Mouse (Mus musculus): ENCODE measurements at regions not wholly inside any gene's neighbourhood (a gene's known extent, or its start where the extent isn't known, plus 50 kb on each side); places are given as distances from the start of the nearest gene placed in this dataset.
A peak's percentile ranks its signal among the peaks of the same experiment; 100 is the strongest.

- Histone ChIP-seq H3K4me2 (ENCODE audit: low read depth, low read length) (no peak overlapping the region), H3K4me1 (ENCODE audit: control insufficient read depth, insufficient read depth, low read length) (no peaks in the 10 kb centered on the region), H3K27me3 (replicated peaks; ENCODE audit: control insufficient read depth, insufficient read depth, low read length) (no peaks in the 10 kb centered on the region), H3K36me3 (ENCODE audit: control insufficient read depth, insufficient read depth, low read length) (no peaks in the 10 kb centered on the region), H3K9ac (ENCODE audit: low read depth, low read length) (no peak overlapping the region), H3K27ac (ENCODE audit: low read length) (no peak overlapping the region), H3K4me3 (ENCODE audit: low read length) (no peak overlapping the region), H3K9me3 (ENCODE audit: control insufficient read depth, low read length) (no peaks in the 10 kb centered on the region)
- no peak for ATAC-seq
- WGBS: 68% methylated on average over 1 of the region's 1 CpGs
Observed at GRCm38 (mm10) chr1:71910125-71910524, 257.1 kb upstream of the Fn1 start.

- no peak overlapping the region for H3K4me2 ChIP-seq (ENCODE audit: low read depth, low read length)
- H3K27ac ChIP-seq (ENCODE audit: low read length): no peak overlapping the region
- 67% methylated on average over 11 of the region's 11 CpGs for WGBS
- no peak for ATAC-seq
- H3K4me1 ChIP-seq (ENCODE audit: control insufficient read depth, insufficient read depth, low read length): no peaks in the 10 kb centered on the region
- no peaks in the 10 kb centered on the region for H3K36me3 ChIP-seq (ENCODE audit: control insufficient read depth, insufficient read depth, low read length)
- no peak overlapping the region for H3K4me3 ChIP-seq (ENCODE audit: low read length)
- H3K9me3 ChIP-seq (ENCODE audit: control insufficient read depth, low read length): no peaks in the 10 kb centered on the region
- H3K27me3 ChIP-seq (replicated peaks; ENCODE audit: control insufficient read depth, insufficient read depth, low read length): no peaks in the 10 kb centered on the region
- H3K9ac ChIP-seq (ENCODE audit: low read depth, low read length): no peak overlapping the region
Observed at GRCm38 (mm10) chr1:71909508-71910124, 256.6 kb upstream of the Fn1 start.

- Histone ChIP-seq H3K27ac (ENCODE audit: low read length) (no peak overlapping the region), H3K9ac (ENCODE audit: low read depth, low read length) (no peak overlapping the region), H3K9me3 (ENCODE audit: control insufficient read depth, low read length) (no peaks in the 10 kb centered on the region), H3K4me3 (ENCODE audit: low read length) (no peak overlapping the region), H3K36me3 (ENCODE audit: control insufficient read depth, insufficient read depth, low read length) (no peaks in the 10 kb centered on the region), H3K27me3 (replicated peaks; ENCODE audit: control insufficient read depth, insufficient read depth, low read length) (no peaks in the 10 kb centered on the region), H3K4me1 (ENCODE audit: control insufficient read depth, insufficient read depth, low read length) (no peaks in the 10 kb centered on the region), H3K4me2 (ENCODE audit: low read depth, low read length) (no peak overlapping the region)
- 74% methylated on average over 4 of the region's 4 CpGs for WGBS
- no peak for ATAC-seq
Observed at GRCm38 (mm10) chr1:71904376-71904948, 251.5 kb upstream of the Fn1 start.

GRCm38 (mm10) chr1:71900106-71901074 lies 247.4 kb upstream of the Fn1 start:
- H3K9ac ChIP-seq (ENCODE audit: low read depth, low read length): no peak overlapping the region
- H3K4me2 ChIP-seq (ENCODE audit: low read depth, low read length): no peak overlapping the region
- no peaks in the 10 kb centered on the region for H3K36me3 ChIP-seq (ENCODE audit: control insufficient read depth, insufficient read depth, low read length)
- no peaks in the 10 kb centered on the region for H3K27me3 ChIP-seq (replicated peaks; ENCODE audit: control insufficient read depth, insufficient read depth, low read length)
- WGBS: 77% methylated on average over 8 of the region's 9 CpGs
- no peak overlapping the region for H3K27ac ChIP-seq (ENCODE audit: low read length)
- no peaks in the 10 kb centered on the region for H3K9me3 ChIP-seq (ENCODE audit: control insufficient read depth, low read length)
- ATAC-seq: peak; percentile 65
- H3K4me1 ChIP-seq (ENCODE audit: control insufficient read depth, insufficient read depth, low read length): peaks cover 5% of the 10 kb centered on the region; the same call in 1 of the 2 replicates
- no peak overlapping the region for H3K4me3 ChIP-seq (ENCODE audit: low read length)

DNA sequence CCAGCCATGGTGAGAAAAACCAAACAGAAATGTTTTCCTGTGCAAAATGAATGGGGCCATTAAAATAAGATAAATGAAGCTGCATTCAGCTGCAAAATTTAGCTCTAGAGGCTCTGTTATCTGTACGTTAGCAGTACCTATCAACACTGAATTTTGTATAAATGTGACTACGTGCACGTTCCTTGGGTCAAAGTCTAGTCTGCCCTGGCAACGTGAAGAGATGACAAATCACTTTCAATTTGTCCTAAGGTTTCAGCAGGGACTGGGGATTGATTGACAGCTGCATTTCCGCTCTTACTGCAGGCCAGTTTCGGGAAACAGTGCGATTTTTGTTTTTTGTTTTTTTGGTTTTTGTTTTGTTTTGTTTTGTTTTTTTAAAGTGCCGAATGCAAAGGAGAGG lies 246.1 kb upstream of the Fn1 start:
- WGBS: 61% methylated on average over 8 of the region's 8 CpGs
- Histone ChIP-seq H3K4me2 (ENCODE audit: low read depth, low read length) (0 out of 2 replicates have a peak overlapping the region, but pooled peaks have one; percentile 21), H3K9me3 (ENCODE audit: control insufficient read depth, low read length) (no peaks in the 10 kb centered on the region), H3K27ac (ENCODE audit: low read length) (no peak overlapping the region), H3K9ac (ENCODE audit: low read depth, low read length) (no peak overlapping the region), H3K4me3 (ENCODE audit: low read length) (no peak overlapping the region), H3K4me1 (ENCODE audit: control insufficient read depth, insufficient read depth, low read length) (peaks cover 5% of the 10 kb centered on the region; the same call in 1 of the 2 replicates), H3K36me3 (ENCODE audit: control insufficient read depth, insufficient read depth, low read length) (no peaks in the 10 kb centered on the region), H3K27me3 (replicated peaks; ENCODE audit: control insufficient read depth, insufficient read depth, low read length) (no peaks in the 10 kb centered on the region)
- peak; percentile 76 for ATAC-seq

- no peak for ATAC-seq
- no peak overlapping the region for H3K9ac ChIP-seq (ENCODE audit: low read depth, low read length)
- WGBS: 85% methylated on average over 6 of the region's 6 CpGs
Observed at GRCm38 (mm10) chr1:71898198-71898597, 245.2 kb upstream of the Fn1 start.

DNA sequence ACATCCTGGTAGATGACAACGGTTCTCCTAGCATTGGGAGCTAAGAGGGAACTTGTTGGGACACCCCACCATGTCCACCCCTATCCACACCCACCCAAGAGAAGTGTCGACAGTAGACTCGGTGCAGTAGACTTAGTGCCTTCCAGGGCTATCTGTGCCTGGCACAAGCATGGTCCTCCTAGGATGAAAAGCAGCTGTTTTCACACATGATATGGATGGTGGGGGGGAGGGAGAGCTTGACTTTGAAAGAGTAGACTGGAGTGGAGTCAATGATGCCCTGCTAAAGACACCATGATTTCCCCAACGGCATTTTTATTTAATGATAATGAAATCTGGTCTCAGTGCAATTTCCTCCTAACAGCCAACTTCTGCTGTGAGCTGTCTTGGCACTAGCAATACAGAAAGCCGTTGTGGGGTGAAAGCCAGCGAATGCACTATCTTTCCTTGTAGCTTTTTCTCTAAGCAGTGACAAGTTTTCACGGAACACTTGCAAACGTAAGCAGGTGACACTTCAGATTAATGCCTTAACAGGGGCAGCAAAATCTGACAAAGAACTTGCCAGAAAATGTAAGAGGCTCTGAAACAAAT lies 244.6 kb upstream of the Fn1 start:
- H3K4me2 ChIP-seq (ENCODE audit: low read depth, low read length): no peak overlapping the region
- no peaks in the 10 kb centered on the region for H3K9me3 ChIP-seq (ENCODE audit: control insufficient read depth, low read length)
- H3K4me1 ChIP-seq (ENCODE audit: control insufficient read depth, insufficient read depth, low read length): peaks cover 11% of the 10 kb centered on the region
- no peak overlapping the region for H3K27ac ChIP-seq (ENCODE audit: low read length)
- 78% methylated on average over 8 of the region's 8 CpGs for WGBS
- no peaks in the 10 kb centered on the region for H3K27me3 ChIP-seq (replicated peaks; ENCODE audit: control insufficient read depth, insufficient read depth, low read length)
- no peak overlapping the region for H3K4me3 ChIP-seq (ENCODE audit: low read length)
- no peaks in the 10 kb centered on the region for H3K36me3 ChIP-seq (ENCODE audit: control insufficient read depth, insufficient read depth, low read length)
- no peak for ATAC-seq
- no peak overlapping the region for H3K9ac ChIP-seq (ENCODE audit: low read depth, low read length)

More at GRCm38 (mm10) chr1:71898198-71898597, 245.2 kb upstream of the Fn1 start:
- Histone ChIP-seq H3K27ac (ENCODE audit: low read length) (no peak overlapping the region), H3K4me2 (ENCODE audit: low read depth, low read length) (no peak overlapping the region), H3K36me3 (ENCODE audit: control insufficient read depth, insufficient read depth, low read length) (no peaks in the 10 kb centered on the region), H3K9me3 (ENCODE audit: control insufficient read depth, low read length) (no peaks in the 10 kb centered on the region), H3K27me3 (replicated peaks; ENCODE audit: control insufficient read depth, insufficient read depth, low read length) (no peaks in the 10 kb centered on the region), H3K4me3 (ENCODE audit: low read length) (no peak overlapping the region), H3K4me1 (ENCODE audit: control insufficient read depth, insufficient read depth, low read length) (peaks cover 11% of the 10 kb centered on the region)

DNA sequence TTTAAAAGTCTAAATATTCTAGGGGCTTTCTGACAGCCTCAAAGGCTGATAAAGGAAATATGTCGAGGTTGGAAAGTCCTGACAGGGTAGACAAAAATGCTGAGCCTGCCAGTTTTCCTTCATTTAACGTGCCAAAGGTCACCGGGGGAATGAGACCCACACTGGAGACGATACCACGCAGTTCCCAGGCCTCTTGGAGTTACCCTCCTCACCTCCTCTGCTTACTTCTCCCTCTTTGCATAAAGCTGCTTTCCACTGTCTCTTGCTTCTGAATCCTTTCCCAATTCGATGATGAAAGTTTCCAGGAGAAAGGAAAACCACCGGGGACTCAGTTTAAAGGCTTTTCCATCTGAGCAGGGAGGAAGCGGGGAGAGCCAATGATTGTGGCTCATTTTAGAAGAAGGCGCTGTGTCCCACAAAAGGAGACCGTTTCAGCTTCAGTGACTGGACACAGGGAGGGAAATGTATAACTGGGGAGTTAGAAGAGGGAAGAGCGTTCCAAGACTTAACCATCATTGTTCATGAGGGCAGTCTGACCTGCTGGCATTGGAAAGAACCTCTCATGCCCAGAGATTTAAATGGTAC lies 243.2 kb upstream of the Fn1 start:
- WGBS: 64% methylated on average over 11 of the region's 11 CpGs
- Histone ChIP-seq H3K9me3 (ENCODE audit: control insufficient read depth, low read length) (no peaks in the 10 kb centered on the region), H3K36me3 (ENCODE audit: control insufficient read depth, insufficient read depth, low read length) (no peaks in the 10 kb centered on the region), H3K4me1 (ENCODE audit: control insufficient read depth, insufficient read depth, low read length) (peaks cover 11% of the 10 kb centered on the region), H3K4me2 (ENCODE audit: low read depth, low read length) (no peak overlapping the region), H3K4me3 (ENCODE audit: low read length) (no peak overlapping the region), H3K27ac (ENCODE audit: low read length) (no peak overlapping the region), H3K9ac (ENCODE audit: low read depth, low read length) (no peak overlapping the region), H3K27me3 (replicated peaks; ENCODE audit: control insufficient read depth, insufficient read depth, low read length) (no peaks in the 10 kb centered on the region)
- ATAC-seq: no peak

GRCm38 (mm10) chr1:71893636-71894035 lies 240.6 kb upstream of the Fn1 start:
- H3K4me3 ChIP-seq (ENCODE audit: low read length): no peak overlapping the region
- H3K9ac ChIP-seq (ENCODE audit: low read depth, low read length): no peak overlapping the region
- H3K36me3 ChIP-seq (ENCODE audit: control insufficient read depth, insufficient read depth, low read length): no peaks in the 10 kb centered on the region
- H3K27ac ChIP-seq (ENCODE audit: low read length): no peak overlapping the region
- H3K4me1 ChIP-seq (ENCODE audit: control insufficient read depth, insufficient read depth, low read length): peaks cover 9% of the 10 kb centered on the region
- H3K4me2 ChIP-seq (ENCODE audit: low read depth, low read length): no peak overlapping the region
- no peaks in the 10 kb centered on the region for H3K27me3 ChIP-seq (replicated peaks; ENCODE audit: control insufficient read depth, insufficient read depth, low read length)
- 16% methylated on average over 5 of the region's 5 CpGs for WGBS
- peak; percentile 76; the same call in 1 of the 2 replicates for ATAC-seq
- H3K9me3 ChIP-seq (ENCODE audit: control insufficient read depth, low read length): no peaks in the 10 kb centered on the region
